Mouse (Mus musculus) lung, embryonic 14.5 days (tissue): ENCODE measurements at regions not wholly inside any gene's neighbourhood (a gene's known extent, or its start where the extent isn't known, plus 50 kb on each side); places are given as distances from the start of the nearest gene placed in this dataset.
A peak's percentile ranks its signal among the peaks of the same experiment; 100 is the strongest.

Experiments used
- ATAC-seq: fragments of 200-750 bp; cut with Nextera tagmentation; 2 replicates; pipeline ENCODE4 v1.8.0; 2017; ENCODE audit warnings: mild to moderate bottlenecking, moderate TSS enrichment, moderate library complexity; ENCODE audit not compliant: insufficient read depth
- DNase-seq: peaks from one replicate; pipeline ENCODE4 v3.0.0-alpha.2; 2015
- H3K27ac ChIP-seq: fragments of 300-500 bp; sonication (generic); 2 replicates; pipeline ENCODE4 v1.5.1; 2014; ENCODE audit warnings: low read depth, mild to moderate bottlenecking, moderate library complexity
- H3K27me3 ChIP-seq: fragments of 300-500 bp; sonication (generic); 2 replicates; pipeline ENCODE4 v1.6.1; 2014; ENCODE audit warnings: low read length, control low read depth; ENCODE audit not compliant: insufficient read depth
- H3K36me3 ChIP-seq: fragments of 300-500 bp; sonication (generic); 2 replicates; pipeline ENCODE4 v1.6.1; 2014; ENCODE audit warnings: control low read depth; ENCODE audit not compliant: insufficient read depth
- H3K4me1 ChIP-seq: fragments of 300-500 bp; sonication (generic); 2 replicates; pipeline ENCODE4 v1.6.1; 2014; ENCODE audit warnings: antibody characterized with exemption, control low read depth; ENCODE audit not compliant: insufficient read depth
- H3K4me2 ChIP-seq: fragments of 300-500 bp; sonication (generic); 2 replicates; pipeline ENCODE4 v1.6.1; 2014; ENCODE audit warnings: mild to moderate bottlenecking
- H3K4me3 ChIP-seq: fragments of 300-500 bp; sonication (generic); 2 replicates; pipeline ENCODE4 v1.5.1; 2014; ENCODE audit warnings: low read depth, low read length
- H3K9ac ChIP-seq: fragments of 300-500 bp; sonication (generic); 2 replicates; pipeline ENCODE4 v1.6.1; 2014
- H3K9me3 ChIP-seq: fragments of 300-500 bp; sonication (generic); 2 replicates; pipeline ENCODE4 v1.6.1; 2016; ENCODE audit warnings: low read depth, low read length, control low read depth
- CTCF ChIP-seq: IDR thresholded peaks from 2 replicates; pipeline ENCODE4 v1.5.1; 2016; ENCODE audit warnings: antibody characterized with exemption, low read depth
- WGBS: fragments of 180-500 bp; shearing (Covaris S2); extraction: QIAGEN DNeasy Blood & Tissue Kit; methylation state at CpG from one replicate; pipeline ENCODE4 v1.1.7; 2014; 5-methylcytosine and 5-hydroxymethylcytosine counted together

DNA sequence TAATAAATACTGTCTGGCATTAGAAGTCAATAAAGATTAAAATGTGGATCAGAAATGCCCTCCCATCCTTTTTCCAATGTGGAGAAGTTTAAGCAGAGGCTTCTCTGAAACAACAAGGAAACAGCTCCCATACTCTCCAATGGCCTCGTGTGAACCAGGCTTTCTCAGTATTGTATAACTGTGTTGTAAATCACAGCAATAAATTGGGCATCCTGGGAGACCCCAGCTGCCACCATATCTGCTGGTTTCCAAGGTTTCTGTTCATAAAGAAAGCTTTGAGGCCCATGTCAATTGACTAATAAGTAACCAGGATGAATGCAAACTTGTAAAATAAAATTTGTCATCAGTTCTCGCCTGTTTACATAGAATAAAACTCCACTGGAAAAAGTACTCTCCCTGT is 192.7 kb upstream of the Gdnf start:
- no peak for ATAC-seq
- 63% methylated on average over 2 of the region's 2 CpGs for WGBS

DNA sequence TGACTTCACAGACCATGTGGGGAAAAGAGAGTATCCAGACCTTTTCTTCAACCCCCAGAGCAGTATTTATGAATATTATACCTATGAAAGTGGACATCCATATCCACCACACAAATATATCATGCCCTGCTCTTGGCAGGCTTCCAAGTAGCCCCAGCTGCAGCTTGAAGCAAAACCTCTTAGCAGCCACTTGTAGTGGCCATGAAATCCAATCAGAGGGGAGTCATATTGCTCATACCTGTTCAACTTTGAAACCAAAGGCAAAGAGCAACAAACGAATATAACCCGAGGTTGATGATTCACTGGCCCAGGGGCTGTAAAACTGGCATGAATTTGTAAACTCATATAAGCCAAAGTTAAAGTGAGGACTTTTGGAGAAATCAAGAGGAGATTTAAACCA is 187.6 kb upstream of the Gdnf start:
- Histone ChIP-seq H3K36me3 (no peaks in the 10 kb centered on the region), H3K9ac (no peak overlapping the region), H3K9me3 (no peaks in the 10 kb centered on the region), H3K27ac (no peak overlapping the region), H3K4me1 (no peaks in the 10 kb centered on the region), H3K4me2 (no peak overlapping the region), H3K27me3 (no peaks in the 10 kb centered on the region), H3K4me3 (no peak overlapping the region)
- no peak for ATAC-seq
- no peak for DNase-seq
- no peak for TF ChIP-seq CTCF
- WGBS, result 74% methylated on average over 2 of the region's 2 CpGs

More for the DNA sequence above, 192.7 kb upstream of the Gdnf start:
- Histone ChIP-seq H3K36me3 (no peaks in the 10 kb centered on the region), H3K9me3 (no peaks in the 10 kb centered on the region), H3K4me3 (no peak overlapping the region), H3K4me2 (no peak overlapping the region), H3K27ac (no peak overlapping the region), H3K9ac (no peak overlapping the region), H3K27me3 (no peaks in the 10 kb centered on the region), H3K4me1 (no peaks in the 10 kb centered on the region)
- TF ChIP-seq CTCF, result no peak
- DNase-seq, result no peak

DNA sequence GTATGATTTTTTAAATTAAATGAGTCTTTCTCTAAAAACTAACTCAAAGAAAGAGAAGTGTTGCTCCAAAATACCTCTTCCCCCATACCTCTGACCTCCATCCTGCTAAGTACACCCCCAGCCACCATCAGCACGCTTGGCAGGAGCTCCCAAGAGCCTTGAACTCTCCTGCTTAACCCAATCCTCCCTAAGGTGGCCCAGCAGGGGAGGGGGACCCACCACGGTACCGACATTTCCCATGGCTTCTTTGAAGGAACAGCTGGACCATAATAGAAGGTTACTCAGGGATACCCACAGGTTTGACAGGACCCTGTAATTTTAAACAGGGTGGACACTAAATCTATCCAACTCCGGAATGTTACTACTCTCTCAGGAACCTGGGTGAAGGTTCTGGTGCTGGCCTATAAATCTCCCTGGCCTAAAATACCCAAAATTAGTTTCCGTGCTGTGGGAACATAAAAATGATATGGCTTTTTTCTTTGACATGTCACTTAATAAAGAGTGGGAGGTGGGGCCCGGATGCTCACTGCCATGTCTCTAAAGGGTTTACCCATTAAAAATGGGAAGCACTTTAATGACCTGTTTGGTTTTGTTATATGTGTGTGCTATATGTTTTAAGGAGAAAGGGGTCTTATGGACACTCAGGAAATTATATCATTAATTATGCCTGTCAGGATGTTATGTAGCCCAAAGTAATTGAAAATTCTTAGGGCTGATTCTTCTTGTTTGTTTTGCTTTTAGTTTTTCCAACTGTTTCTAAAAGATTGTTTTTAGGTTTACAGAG is 185.8 kb upstream of the Gdnf start:
- ATAC-seq (no peak; the same call in 1 of the 2 replicates), DNase-seq (no peak)
- WGBS, result 53% methylated on average over 6 of the region's 6 CpGs
- no peak overlapping the region for H3K4me3 ChIP-seq
- H3K4me1 ChIP-seq, result no peaks in the 10 kb centered on the region
- no peaks in the 10 kb centered on the region for H3K36me3 ChIP-seq
- H3K27me3 ChIP-seq, result no peaks in the 10 kb centered on the region
- no peak overlapping the region for H3K27ac ChIP-seq
- no peak overlapping the region for H3K4me2 ChIP-seq
- no peak overlapping the region for H3K9ac ChIP-seq
- TF ChIP-seq CTCF, result no peak
- H3K9me3 ChIP-seq, result no peaks in the 10 kb centered on the region

DNA sequence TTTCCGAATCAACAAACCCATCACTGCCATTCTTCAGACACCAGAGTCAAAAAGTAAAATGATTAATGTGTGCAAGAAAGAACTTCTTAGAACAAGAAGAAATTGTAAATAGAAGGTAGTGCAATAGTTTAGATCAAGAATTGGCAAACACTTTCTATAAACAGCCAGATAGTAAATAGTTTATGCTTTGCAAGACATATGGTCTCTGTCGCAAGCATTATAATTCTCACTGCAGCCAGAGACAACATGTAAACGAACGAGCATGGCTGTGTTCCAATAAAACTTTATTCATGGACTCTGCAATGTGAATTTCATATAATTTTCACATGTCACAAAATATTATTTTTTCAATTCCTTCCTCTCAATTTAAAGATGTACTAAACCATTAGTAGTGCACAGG is 180.8 kb upstream of the Gdnf start:
- Histone ChIP-seq H3K4me1 (no peaks in the 10 kb centered on the region), H3K9ac (no peak overlapping the region), H3K4me3 (no peak overlapping the region), H3K4me2 (no peak overlapping the region), H3K36me3 (no peaks in the 10 kb centered on the region), H3K27ac (no peak overlapping the region), H3K27me3 (no peaks in the 10 kb centered on the region), H3K9me3 (no peaks in the 10 kb centered on the region)
- WGBS, result 44% methylated on average over 4 of the region's 4 CpGs
- DNase-seq, result peak; percentile 87
- ATAC-seq, result peak; percentile 76; the same call in 1 of the 2 replicates
- TF ChIP-seq CTCF, result no peak

DNA sequence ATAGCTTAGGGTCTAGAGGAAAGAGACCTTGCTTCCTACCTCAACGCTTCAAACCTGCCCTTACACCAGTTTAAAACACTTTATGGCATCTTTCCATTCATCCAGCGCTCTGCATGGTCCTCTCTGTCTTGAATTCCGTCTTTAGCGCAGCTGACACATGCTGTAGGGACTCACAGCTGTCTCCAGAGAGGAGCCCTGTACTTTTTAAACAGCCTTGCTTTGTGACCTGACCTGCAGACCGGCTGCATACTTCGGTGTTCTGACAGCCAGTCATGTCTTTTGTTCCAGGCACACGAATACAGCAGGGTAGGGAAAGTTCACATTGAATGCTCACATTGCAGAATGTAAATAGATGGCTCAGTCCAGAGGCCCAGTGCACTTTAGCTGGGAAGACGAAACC is 175.4 kb upstream of the Gdnf start:
- no peak for ATAC-seq
- no peaks in the 10 kb centered on the region for H3K27me3 ChIP-seq
- H3K36me3 ChIP-seq, result no peaks in the 10 kb centered on the region
- H3K4me2 ChIP-seq, result no peak overlapping the region
- H3K4me1 ChIP-seq, result no peaks in the 10 kb centered on the region
- no peak overlapping the region for H3K9ac ChIP-seq
- 39% methylated on average over 8 of the region's 8 CpGs for WGBS
- DNase-seq, result no peak
- no peak overlapping the region for H3K27ac ChIP-seq
- no peaks in the 10 kb centered on the region for H3K9me3 ChIP-seq
- no peak overlapping the region for H3K4me3 ChIP-seq
- no peak for TF ChIP-seq CTCF

DNA sequence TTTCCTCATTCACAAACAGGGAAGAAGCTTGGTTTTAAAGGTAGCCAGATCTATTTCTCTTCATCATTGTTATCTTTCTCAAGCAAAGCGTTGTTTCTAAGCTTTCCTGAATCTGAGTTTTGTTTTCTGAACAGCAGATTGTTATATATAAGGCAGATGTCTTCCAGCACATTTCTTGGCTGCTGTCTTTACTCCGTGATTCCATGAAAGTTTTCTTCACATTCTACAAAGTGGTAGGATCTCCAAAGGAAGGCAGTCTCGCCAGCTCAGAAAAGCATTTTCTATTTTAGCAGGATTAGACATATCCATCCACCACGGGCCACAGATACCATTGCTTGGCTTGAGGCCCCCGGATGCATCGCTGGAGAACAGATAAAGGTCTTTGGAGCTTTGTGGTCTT is 171.2 kb upstream of the Gdnf start:
- TF ChIP-seq CTCF, result no peak
- Histone ChIP-seq H3K36me3 (no peaks in the 10 kb centered on the region), H3K27ac (no peak overlapping the region), H3K27me3 (no peaks in the 10 kb centered on the region), H3K9me3 (no peaks in the 10 kb centered on the region), H3K4me1 (no peaks in the 10 kb centered on the region), H3K9ac (no peak overlapping the region), H3K4me2 (no peak overlapping the region), H3K4me3 (no peak overlapping the region)
- DNase-seq (no peak), ATAC-seq (no peak)
- WGBS, result 66% methylated on average over 6 of the region's 6 CpGs

DNA sequence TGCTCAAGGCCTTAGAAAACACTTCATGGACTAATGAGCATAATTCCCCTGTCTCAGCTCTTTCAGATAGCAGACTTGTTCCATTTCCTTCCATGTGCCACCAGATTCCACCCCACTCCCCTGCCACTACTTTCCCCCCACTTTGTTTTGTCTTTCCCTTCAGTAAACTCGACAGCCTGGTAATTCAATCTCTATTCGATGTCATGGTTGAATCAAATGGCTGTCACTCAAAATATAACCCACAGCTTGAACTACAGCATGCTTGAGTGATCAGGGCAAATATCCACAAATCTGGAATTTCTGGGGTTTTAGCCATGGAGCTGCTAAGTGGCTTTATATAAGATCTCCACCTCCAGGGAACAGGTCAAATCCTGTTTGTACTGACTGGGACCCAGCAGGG is 168.6 kb upstream of the Gdnf start:
- peaks cover 2% of the 10 kb centered on the region; the same call in 1 of the 2 replicates for H3K9me3 ChIP-seq
- no peak overlapping the region for H3K4me2 ChIP-seq
- no peak overlapping the region for H3K27ac ChIP-seq
- no peak for DNase-seq
- no peaks in the 10 kb centered on the region for H3K4me1 ChIP-seq
- H3K36me3 ChIP-seq, result no peaks in the 10 kb centered on the region
- WGBS, result 46% methylated on average over 2 of the region's 2 CpGs
- no peak for TF ChIP-seq CTCF
- no peaks in the 10 kb centered on the region for H3K27me3 ChIP-seq
- no peak overlapping the region for H3K9ac ChIP-seq
- no peak for ATAC-seq
- H3K4me3 ChIP-seq, result no peak overlapping the region
